Mouse (Mus musculus) midbrain, embryonic 11.5 days (tissue): ENCODE data around the gene Pla2g5. TPM values are rescaled to one million over a fixed set of nuclear protein-coding genes. Genes with fewer than 3 reads are reported as not detected.

Source experiments
- ATAC-seq: fragments of 200-750 bp; cut with Nextera tagmentation; 2 replicates; pipeline ENCODE4 v1.8.0; 2017; ENCODE audit warnings: moderate TSS enrichment, moderate library complexity; ENCODE audit not compliant: low FRiP score
- DNase-seq: peaks from one replicate; pipeline ENCODE4 v3.0.0; 2015; ENCODE audit warnings: low spot score; ENCODE audit errors: missing footprints
- H3K27ac ChIP-seq: fragments of 300-500 bp; sonication (generic); 2 replicates; pipeline ENCODE4 v1.5.1; 2014; ENCODE audit warnings: low read depth, low read length
- H3K27me3 ChIP-seq: fragments of 300-500 bp; sonication (generic); 2 replicates; pipeline ENCODE4 v1.6.1; 2014; ENCODE audit warnings: mild to moderate bottlenecking, low read length, moderate library complexity, mixed read lengths; ENCODE audit not compliant: control insufficient read depth, insufficient read depth
- H3K36me3 ChIP-seq: fragments of 300-500 bp; sonication (generic); 2 replicates; pipeline ENCODE4 v1.6.1; 2014; ENCODE audit warnings: mild to moderate bottlenecking, low read length, moderate library complexity, mixed read lengths; ENCODE audit not compliant: control insufficient read depth, insufficient read depth
- H3K4me1 ChIP-seq: fragments of 300-500 bp; sonication (generic); 2 replicates; pipeline ENCODE4 v1.6.1; 2014; ENCODE audit warnings: low read length; ENCODE audit not compliant: control insufficient read depth, insufficient read depth
- H3K4me2 ChIP-seq: fragments of 300-500 bp; sonication (generic); 2 replicates; pipeline ENCODE4 v1.6.1; 2014; ENCODE audit warnings: mild to moderate bottlenecking, moderate library complexity
- H3K4me3 ChIP-seq: fragments of 300-500 bp; sonication (generic); 2 replicates; pipeline ENCODE4 v1.5.1; 2014; ENCODE audit warnings: low read depth, low read length
- H3K9ac ChIP-seq: fragments of 300-500 bp; sonication (generic); 2 replicates; pipeline ENCODE4 v1.6.1; 2014; ENCODE audit warnings: low read length
- H3K9me3 ChIP-seq: fragments of 300-500 bp; sonication (generic); 2 replicates; pipeline ENCODE4 v1.6.1; 2016; ENCODE audit warnings: low read length; ENCODE audit not compliant: control insufficient read depth
- WGBS: fragments of 180-500 bp; shearing (Covaris S2); extraction: QIAGEN DNeasy Blood & Tissue Kit; methylation state at CpG from one replicate; pipeline ENCODE4 v1.1.7; 2014; 5-methylcytosine and 5-hydroxymethylcytosine counted together
- polyA plus RNA-seq: library from polyadenylated mRNA; unstranded; fragments of >200 nt; fragmentation: Nextera tagmentation; extraction: Ambion mirVana; gene quantifications from 2 replicates; pipeline ENCODE4 v1.2.1, GENCODE M21; 2014

Gene Pla2g5
- polyA plus RNA-seq, 1 experiment from 2014 or later, result not detected

GRCm38 (mm10) chr4:138755439-138755838 is 107.8 kb downstream of the Pla2g5 start:
- Histone ChIP-seq H3K9me3 (no peaks in the 10 kb centered on the region), H3K27me3 (no peaks in the 10 kb centered on the region), H3K36me3 (no peaks in the 10 kb centered on the region), H3K9ac (no peak overlapping the region), H3K4me2 (no peak overlapping the region), H3K4me3 (no peak overlapping the region), H3K4me1 (no peaks in the 10 kb centered on the region), H3K27ac (no peak overlapping the region)
- WGBS, result 78% methylated on average over 4 of the region's 4 CpGs
- no peak for ATAC-seq
- no peak for DNase-seq

DNA sequence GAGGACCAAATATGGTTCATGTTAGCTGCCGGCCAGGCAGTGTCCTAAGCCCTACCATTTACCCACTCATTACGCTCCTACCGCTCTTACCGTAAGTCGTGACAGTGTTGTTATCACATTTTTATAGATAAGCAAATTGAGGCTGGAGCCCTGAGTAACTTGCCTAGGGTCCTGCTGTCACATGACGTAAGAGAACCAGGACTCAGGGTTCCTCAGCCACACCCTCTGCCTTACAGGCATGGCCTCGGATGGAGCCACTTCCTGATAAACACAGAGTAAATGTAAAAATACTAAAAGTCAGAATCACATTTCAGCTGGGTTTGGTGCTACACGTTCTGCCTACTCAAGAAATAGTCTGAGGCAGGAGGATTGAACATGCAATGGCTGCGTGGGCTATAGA is 108.8 kb downstream of the Pla2g5 start:
- ATAC-seq (no peak), DNase-seq (no peak)
- H3K9ac ChIP-seq, result no peak overlapping the region
- H3K27me3 ChIP-seq, result no peaks in the 10 kb centered on the region
- WGBS, result 84% methylated on average over 9 of the region's 9 CpGs
- no peaks in the 10 kb centered on the region for H3K4me1 ChIP-seq
- no peak overlapping the region for H3K27ac ChIP-seq
- H3K4me3 ChIP-seq, result no peak overlapping the region
- no peaks in the 10 kb centered on the region for H3K36me3 ChIP-seq
- no peaks in the 10 kb centered on the region for H3K9me3 ChIP-seq
- H3K4me2 ChIP-seq, result no peak overlapping the region

GRCm38 (mm10) chr4:138753608-138754007 is 109.7 kb downstream of the Pla2g5 start:
- ATAC-seq (no peak), DNase-seq (no peak)
- no peaks in the 10 kb centered on the region for H3K9me3 ChIP-seq
- no peak overlapping the region for H3K4me2 ChIP-seq
- no peak overlapping the region for H3K27ac ChIP-seq
- 82% methylated on average over 3 of the region's 3 CpGs for WGBS
- H3K9ac ChIP-seq, result no peak overlapping the region
- no peaks in the 10 kb centered on the region; the same call in 1 of the 2 replicates for H3K4me1 ChIP-seq
- no peak overlapping the region for H3K4me3 ChIP-seq
- H3K36me3 ChIP-seq, result no peaks in the 10 kb centered on the region
- no peaks in the 10 kb centered on the region for H3K27me3 ChIP-seq

DNA sequence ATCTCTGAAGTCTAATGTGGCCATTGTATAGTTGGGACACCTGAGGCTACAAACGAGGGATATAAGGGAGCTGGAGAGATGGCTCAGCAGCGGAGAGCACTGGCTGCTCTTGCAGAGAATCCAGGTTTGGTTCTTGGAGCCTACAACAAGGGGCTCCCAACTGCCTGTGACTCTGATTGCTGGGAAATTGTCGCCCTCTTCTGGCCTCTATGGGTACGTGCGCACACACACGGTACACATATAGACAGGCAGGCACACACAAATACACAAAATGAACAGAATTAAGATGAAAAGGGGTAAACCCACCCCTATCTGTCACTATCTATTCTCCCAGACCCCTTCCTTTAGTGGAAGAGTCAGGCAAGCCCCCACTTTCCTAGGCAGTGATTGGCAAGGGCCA is 110.7 kb downstream of the Pla2g5 start:
- no peak overlapping the region for H3K27ac ChIP-seq
- 87% methylated on average over 6 of the region's 6 CpGs for WGBS
- DNase-seq (no peak), ATAC-seq (no peak)
- no peaks in the 10 kb centered on the region; the same call in 1 of the 2 replicates for H3K4me1 ChIP-seq
- no peaks in the 10 kb centered on the region for H3K27me3 ChIP-seq
- H3K36me3 ChIP-seq, result no peaks in the 10 kb centered on the region
- H3K9me3 ChIP-seq, result no peaks in the 10 kb centered on the region
- H3K9ac ChIP-seq, result no peak overlapping the region
- H3K4me3 ChIP-seq, result no peak overlapping the region
- H3K4me2 ChIP-seq, result no peak overlapping the region

Other genes with a start within 250 kb of the Pla2g5 start
- gene Vwa5b1, start 227.6 kb downstream of the Pla2g5 start, polyA plus RNA-seq, result 0.15 and 0.28 TPM in 2 replicates
- gene Pla2g2c, start 138.7 kb downstream of the Pla2g5 start, polyA plus RNA-seq, result 0.81 and 0.96 TPM in 2 replicates
- 1.5 TPM in 2 replicates for gene Ubxn10, start 126.3 kb downstream of the Pla2g5 start, polyA plus RNA-seq
- 0.08 and 0.12 TPM in 2 replicates for gene Pla2g2f, start 105.9 kb downstream of the Pla2g5 start, polyA plus RNA-seq
- gene Pla2g2d, start 87.7 kb downstream of the Pla2g5 start, polyA plus RNA-seq, result 0.26 and 0.41 TPM in 2 replicates
- gene Gm13030, start 10.5 kb upstream of the Pla2g5 start, polyA plus RNA-seq, result not detected in 2 replicates
- not detected in 2 replicates for gene Pla2g2e, start 14.5 kb upstream of the Pla2g5 start, polyA plus RNA-seq
- gene Otud3, start 50.5 kb upstream of the Pla2g5 start, polyA plus RNA-seq, result 2.7 and 3.0 TPM in 2 replicates
- gene Rnf186, start 103.6 kb upstream of the Pla2g5 start, polyA plus RNA-seq, result not detected in 2 replicates
- 0.46 and 0.90 TPM in 2 replicates for gene Tmco4, start 109.4 kb upstream of the Pla2g5 start, polyA plus RNA-seq
- gene Htr6, start 212.1 kb upstream of the Pla2g5 start, polyA plus RNA-seq, result not detected in 2 replicates
- 12.7 and 13.6 TPM in 2 replicates for gene Nbl1, start 229.5 kb upstream of the Pla2g5 start, polyA plus RNA-seq